Mouse (Mus musculus): Measurements from ENCODE around the gene Fam168b.

Fam168b gene

DNA sequence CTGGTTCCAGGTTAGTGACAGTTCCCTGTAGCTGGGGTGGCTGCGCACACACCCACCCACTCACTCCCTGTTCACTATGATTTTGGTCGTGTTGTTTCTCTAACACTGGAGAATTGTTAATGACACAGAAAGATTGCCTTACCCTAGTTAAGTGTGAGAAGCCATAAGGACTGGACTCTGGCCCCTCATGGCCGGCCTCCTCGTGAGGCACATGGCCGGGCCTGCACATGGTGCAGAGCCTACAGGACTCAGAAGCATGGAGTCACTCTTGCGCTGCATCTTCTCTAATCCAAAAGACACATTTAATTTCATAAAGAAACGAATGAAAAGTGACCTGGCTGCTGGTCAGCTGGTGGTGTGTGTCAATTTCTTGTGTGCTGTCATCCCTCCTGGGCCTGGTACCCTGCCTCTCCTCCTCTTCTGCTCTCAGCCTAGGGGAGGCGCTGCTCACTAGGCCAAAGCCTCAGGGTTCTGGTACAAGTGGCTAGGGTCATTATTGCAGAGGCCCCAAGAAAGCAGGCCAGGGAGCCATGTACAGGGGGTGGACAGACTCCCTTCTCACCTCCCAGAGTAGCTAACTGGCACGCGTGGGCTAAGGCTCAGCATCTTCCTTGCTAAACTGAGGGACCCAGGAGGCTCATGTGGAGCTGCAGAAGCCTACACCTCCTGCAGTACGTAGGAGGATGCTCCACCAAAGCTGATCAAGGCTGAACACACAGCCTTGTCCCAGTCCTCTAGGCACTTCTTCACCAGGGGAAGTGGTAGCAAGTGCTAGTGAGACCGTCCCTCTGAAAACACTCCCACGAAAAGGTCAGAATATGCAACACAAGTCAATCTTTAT is 30.2 kb downstream of the Fam168b start:
- no peak for DNase-seq

- peak in 1 of 2 experiments; percentile 24 for DNase-seq
These were observed 31.3 kb downstream of the Fam168b start for GRCm38 (mm10) chr1:34811581-34811980.

DNA sequence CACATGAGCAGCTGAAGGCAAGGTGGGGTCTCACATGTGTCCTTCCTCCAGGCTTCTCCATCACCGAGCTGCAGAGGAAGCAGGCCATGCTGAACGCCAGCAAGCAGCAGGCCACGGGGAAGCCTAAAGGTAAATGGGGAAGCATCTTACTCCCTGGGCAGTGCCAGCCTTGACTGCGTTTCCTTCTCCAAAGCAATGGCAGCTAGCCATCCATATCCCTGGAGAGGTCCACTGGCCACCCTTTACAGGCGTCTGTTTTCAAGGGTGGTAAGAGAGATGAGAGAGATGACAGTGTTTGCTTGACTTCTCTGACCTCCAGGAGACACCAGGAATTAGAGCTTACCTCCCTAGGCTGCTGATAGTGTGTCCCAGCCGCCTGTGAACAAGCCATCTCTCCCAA is 31.8 kb downstream of the Fam168b start:
- no peak for DNase-seq

DNA sequence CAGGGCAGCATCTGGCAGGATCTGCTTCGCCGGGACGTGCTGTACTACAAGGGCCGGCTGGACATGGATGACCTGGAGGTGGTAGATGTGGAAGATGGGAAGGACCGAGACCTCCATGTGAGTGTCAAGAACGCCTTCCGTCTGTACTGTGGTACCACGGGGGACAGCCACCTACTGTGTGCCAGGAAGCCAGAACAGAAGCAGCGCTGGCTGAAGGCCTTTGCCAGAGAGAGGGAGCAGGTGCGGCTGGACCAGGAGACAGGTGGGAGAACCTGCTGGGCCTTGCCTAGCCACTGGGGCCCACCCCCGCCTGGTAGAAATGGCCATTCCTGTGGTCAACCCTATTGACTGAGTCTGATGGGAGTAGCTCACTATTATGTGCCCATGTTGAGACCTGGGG is 32.6 kb downstream of the Fam168b start:
- DNase-seq: peak in 1 of 2 experiments; percentile 33

DNA sequence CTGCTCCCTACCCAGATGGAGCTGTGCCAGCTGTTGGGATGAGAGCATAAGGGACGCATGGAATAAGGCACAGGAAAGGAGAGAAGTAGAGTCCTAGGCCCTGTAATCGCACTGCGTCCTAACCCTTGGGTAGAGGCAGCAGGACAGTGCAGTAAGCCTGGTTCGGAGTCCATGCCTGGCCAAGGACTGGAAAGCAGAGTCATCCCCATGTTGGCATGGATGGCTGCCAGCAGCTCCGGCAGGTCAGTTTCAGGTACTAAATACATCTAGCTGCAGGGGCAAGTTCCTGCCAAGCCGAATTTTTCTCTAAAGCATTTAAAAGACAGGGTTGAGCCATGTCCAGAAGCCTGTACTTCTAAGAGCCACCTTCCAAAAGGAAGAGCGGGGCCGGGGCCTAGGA is 34.4 kb downstream of the Fam168b start:
- peak; percentile 57 to 63 for DNase-seq

GRCm38 (mm10) chr1:34805931-34806520 is 36.8 kb downstream of the Fam168b start:
- DNase-seq: no peak

- DNase-seq: no peak
These were observed 38.0 kb downstream of the Fam168b start for GRCm38 (mm10) chr1:34804863-34805262.

DNA sequence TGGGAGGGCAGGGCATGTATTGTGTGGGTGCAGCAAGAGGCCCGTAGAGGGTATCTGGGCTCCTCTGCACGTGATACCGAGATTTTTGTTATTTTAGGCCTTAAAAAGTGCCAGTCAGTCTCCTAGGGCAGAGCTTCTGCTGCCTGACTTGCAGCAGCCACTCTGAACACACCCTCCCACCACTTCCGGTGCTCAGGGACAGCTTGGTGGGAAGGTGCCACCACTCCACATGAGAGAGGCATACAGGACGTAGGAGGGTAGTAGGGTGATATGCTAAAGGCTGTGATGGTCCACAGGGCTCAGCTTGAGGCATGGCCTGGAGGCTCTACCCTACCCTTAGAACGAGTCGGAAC is 40.6 kb downstream of the Fam168b start:
- DNase-seq: no peak

GRCm38 (mm10) chr1:34801616-34802289 is 41.1 kb downstream of the Fam168b start:
- peak; percentile 57 to 58 for DNase-seq

DNA sequence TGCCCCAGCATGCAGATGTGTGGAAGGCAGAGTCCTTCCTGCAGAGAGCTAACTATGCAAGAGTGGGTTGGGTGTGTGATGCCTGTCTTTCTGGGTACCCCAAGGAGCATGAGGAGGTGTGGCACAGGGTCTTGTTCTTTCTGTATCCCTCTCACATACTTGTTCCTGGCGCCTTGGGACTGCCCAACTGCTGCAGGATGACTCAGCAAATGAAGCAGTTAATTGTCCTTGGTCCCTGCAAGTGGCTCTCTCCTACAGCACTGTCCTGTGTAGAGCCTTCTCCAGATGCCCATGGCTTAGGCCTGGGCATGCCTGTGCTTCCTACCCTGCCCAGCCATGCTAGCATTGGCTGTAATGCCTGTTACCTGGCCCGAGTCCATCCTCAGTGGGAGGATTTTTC is 43.7 kb downstream of the Fam168b start:
- no peak for DNase-seq

DNA sequence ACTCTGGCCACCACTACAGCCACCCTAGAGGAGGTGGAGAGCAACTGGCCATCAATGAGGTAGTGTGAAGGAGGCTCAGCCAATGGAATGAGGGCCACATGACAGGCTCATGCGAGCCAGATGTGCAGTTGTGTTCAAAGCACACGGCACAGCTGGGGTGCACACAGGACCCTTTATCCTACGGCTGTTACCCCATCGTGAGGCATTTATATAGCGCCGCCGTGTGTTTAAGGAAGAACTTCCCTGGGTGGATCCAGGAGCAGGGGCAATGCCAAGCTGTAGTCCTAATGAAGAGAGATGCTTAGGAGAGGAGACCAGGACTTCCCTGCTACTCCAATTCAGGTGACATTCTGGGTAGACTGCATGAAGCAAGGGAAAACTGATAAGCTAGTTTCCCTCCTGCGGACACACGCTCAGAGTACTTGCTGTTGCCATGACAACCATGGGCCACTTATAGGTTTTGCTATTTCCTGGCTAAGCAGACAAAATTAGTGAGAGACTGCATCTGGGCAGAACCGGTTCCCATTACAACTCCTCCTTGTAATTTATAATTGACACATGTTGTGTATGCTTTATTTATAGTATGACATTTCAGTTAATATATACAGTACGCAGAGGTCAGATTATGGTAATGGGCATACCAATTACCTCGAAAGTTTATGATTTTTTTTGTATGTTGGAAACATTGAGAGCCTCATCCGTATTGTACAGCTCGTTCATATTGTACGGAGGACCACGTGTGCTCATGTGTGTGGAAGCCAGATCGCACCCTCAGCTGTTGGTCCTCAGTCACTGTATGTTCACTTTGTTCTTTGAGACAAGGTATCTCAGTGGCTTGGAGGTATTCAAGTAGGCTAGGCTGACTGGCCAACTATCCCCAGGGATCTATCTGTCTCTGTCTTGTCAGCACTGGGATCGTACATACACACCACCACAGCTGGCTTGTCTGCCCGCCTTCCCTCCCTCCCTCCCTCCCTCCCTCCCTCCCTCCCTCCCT is 49.3 kb downstream of the Fam168b start:
- no peak for DNase-seq

DNA sequence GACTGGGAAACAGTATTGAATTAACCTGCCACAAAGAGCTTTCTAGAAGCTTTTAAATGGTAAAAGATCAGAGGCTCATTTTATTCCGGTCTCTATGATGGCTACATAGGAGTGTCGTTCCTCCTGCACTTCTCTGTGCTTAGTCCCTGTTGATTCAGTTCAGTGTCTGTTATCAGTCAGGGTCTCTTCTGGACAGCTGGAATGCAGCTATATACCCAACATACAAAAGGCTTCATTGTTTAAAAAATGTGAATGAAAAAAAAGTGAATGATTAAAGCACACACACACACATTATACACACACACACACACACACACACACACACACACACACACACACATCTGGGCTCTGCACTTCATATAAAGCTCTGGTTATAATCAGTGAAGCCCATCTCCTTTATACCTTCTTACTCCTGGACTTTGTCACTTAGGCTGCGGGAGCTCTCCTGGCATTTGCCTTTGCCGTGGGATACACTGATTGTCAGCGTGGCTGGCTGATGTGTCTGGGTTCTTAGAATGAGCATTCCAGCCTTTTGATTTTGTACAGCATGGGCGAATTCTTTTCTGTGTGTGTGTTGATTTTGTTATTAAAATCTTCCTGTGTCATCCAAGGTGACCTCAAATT is 59.2 kb downstream of the Fam168b start:
- no peak for DNase-seq

GRCm38 (mm10) chr1:34775870-34776269 is 67.0 kb downstream of the Fam168b start:
- no peak for DNase-seq

DNA sequence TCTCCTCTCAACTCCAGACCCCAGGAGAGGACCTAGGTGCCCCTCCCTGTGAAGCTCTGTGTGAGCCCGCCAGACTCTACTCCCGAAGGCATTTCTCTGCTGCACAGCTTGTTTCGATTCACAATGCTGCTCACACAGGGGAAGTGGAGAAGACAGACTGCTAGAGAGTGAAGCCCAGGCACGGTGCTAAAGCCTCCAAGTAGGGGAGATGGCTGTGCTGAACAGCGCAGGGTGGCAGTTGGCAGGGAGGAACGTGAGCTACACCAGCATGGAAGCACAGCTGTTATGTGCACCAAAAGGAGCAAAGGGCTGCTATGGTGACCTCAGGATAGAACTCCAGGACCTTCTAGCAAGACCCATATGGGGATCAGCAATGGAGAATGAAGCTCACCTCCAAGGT is 74.0 kb downstream of the Fam168b start:
- DNase-seq: no peak

DNA sequence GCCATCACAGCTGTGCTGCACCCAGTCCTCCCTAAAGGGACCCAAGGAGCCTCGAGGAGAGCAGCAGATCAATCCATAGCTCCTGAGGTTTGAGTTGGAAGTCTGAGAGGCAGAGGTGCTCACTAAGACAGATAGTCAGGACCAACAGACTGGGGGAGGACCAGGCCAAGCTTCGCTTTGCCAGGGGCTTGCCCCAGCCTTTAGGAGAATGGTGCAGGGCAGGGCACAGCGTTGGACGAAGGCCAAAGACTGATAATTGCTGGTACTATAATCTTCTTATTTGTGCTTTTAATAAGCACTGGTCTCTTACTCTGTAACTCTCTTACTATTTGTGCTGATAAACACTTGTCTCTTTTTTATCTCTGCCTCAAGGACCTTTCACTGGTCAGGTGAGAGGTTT is 75.0 kb downstream of the Fam168b start:
- no peak for DNase-seq

- peak; percentile 77 for DNase-seq
These were observed 76.0 kb downstream of the Fam168b start for GRCm38 (mm10) chr1:34766899-34767298.
